Mouse (Mus musculus) adipocyte (in vitro differentiated cells): ENCODE measurements at regions not wholly inside any gene's neighbourhood (a gene's known extent, or its start where the extent isn't known, plus 50 kb on each side); places are given as distances from the start of the nearest gene placed in this dataset.

Source experiments
- DNase-seq: peaks from one replicate; pipeline ENCODE4 v3.0.0-alpha.2; 2016; ENCODE audit warnings: low spot score

GRCm38 (mm10) chr1:194334752-194335719 lies 283.0 kb upstream of the Plxna2 start:
- DNase-seq, result no peak

GRCm38 (mm10) chr1:194332639-194333038 lies 285.4 kb upstream of the Plxna2 start:
- no peak for DNase-seq

GRCm38 (mm10) chr1:194330471-194330870 lies 287.5 kb upstream of the Plxna2 start:
- no peak for DNase-seq

GRCm38 (mm10) chr1:194320320-194321036 lies 297.5 kb upstream of the Plxna2 start:
- no peak for DNase-seq

GRCm38 (mm10) chr1:194318351-194318750 lies 299.7 kb upstream of the Plxna2 start:
- DNase-seq, result no peak

- DNase-seq, result no peak
Observed at GRCm38 (mm10) chr1:194315593-194315992, 302.4 kb upstream of the Plxna2 start.

- DNase-seq, result no peak
Observed at GRCm38 (mm10) chr1:194310373-194310772, 307.6 kb upstream of the Plxna2 start.

- no peak for DNase-seq
Observed at GRCm38 (mm10) chr1:194308648-194309047, 309.4 kb upstream of the Plxna2 start.

GRCm38 (mm10) chr1:194303951-194304350 lies 314.1 kb upstream of the Plxna2 start:
- no peak for DNase-seq

GRCm38 (mm10) chr1:194302775-194303174 lies 315.2 kb upstream of the Plxna2 start:
- no peak for DNase-seq

- no peak for DNase-seq
Observed at GRCm38 (mm10) chr1:194281941-194282340, 336.1 kb upstream of the Plxna2 start.

GRCm38 (mm10) chr1:194268028-194268427 lies 350.0 kb upstream of the Plxna2 start:
- no peak for DNase-seq

GRCm38 (mm10) chr1:194262374-194262773 lies 355.6 kb upstream of the Plxna2 start:
- no peak for DNase-seq

- no peak for DNase-seq
Observed at GRCm38 (mm10) chr1:194259957-194260356, 358.1 kb upstream of the Plxna2 start.

- DNase-seq, result no peak
Observed at GRCm38 (mm10) chr1:194244776-194245366, 373.1 kb upstream of the Plxna2 start.

- DNase-seq, result no peak
Observed at GRCm38 (mm10) chr1:194241111-194241510, 376.9 kb upstream of the Plxna2 start.

GRCm38 (mm10) chr1:194231206-194231605 lies 386.8 kb upstream of the Plxna2 start:
- DNase-seq, result no peak

- no peak for DNase-seq
Observed at GRCm38 (mm10) chr1:194226550-194227160, 391.4 kb upstream of the Plxna2 start.

- no peak for DNase-seq
Observed at GRCm38 (mm10) chr1:194225786-194226185, 392.2 kb upstream of the Plxna2 start.

GRCm38 (mm10) chr1:194224046-194224445 lies 394.0 kb upstream of the Plxna2 start:
- DNase-seq, result no peak

- DNase-seq, result no peak
Observed at GRCm38 (mm10) chr1:194223610-194224009, 394.4 kb upstream of the Plxna2 start.

- DNase-seq, result peak; percentile 62
Observed at GRCm38 (mm10) chr1:194223015-194223414, 395.0 kb upstream of the Plxna2 start.
